Mouse (Mus musculus): ENCODE data around the gene Lrig2.

Lrig2 gene

GRCm38 (mm10) chr3:104511538-104512423 lies at the start of gene Lrig2:
Lrig2 (minus strand) TSS chr3:104511918.
- peak; percentile 99 for DNase-seq

GRCm38 (mm10) chr3:104556624-104557023 lies 44.9 kb upstream of the Lrig2 start:
- DNase-seq = no peak

- no peak for DNase-seq
Observed at GRCm38 (mm10) chr3:104550594-104550993, 38.9 kb upstream of the Lrig2 start.

- DNase-seq = peak; percentile 24
Observed at GRCm38 (mm10) chr3:104548367-104549087, 36.8 kb upstream of the Lrig2 start.

- DNase-seq = no peak
Observed at GRCm38 (mm10) chr3:104543825-104544224, 32.1 kb upstream of the Lrig2 start.

GRCm38 (mm10) chr3:104542065-104542429 lies 30.3 kb upstream of the Lrig2 start:
- DNase-seq = no peak

GRCm38 (mm10) chr3:104541139-104542064 lies 29.7 kb upstream of the Lrig2 start:
- peak; percentile 57 for DNase-seq

GRCm38 (mm10) chr3:104540480-104541138 lies 28.9 kb upstream of the Lrig2 start:
- DNase-seq = peak; percentile 82

- DNase-seq = no peak
Observed at GRCm38 (mm10) chr3:104533223-104533622, 21.5 kb upstream of the Lrig2 start.

- no peak for DNase-seq
Observed at GRCm38 (mm10) chr3:104526115-104526882, 14.6 kb upstream of the Lrig2 start.

GRCm38 (mm10) chr3:104525516-104525915 lies 13.8 kb upstream of the Lrig2 start:
- peak; percentile 66 for DNase-seq

- DNase-seq = no peak
Observed at GRCm38 (mm10) chr3:104525029-104525428, 13.3 kb upstream of the Lrig2 start.

- peak; percentile 92 for DNase-seq
Observed at GRCm38 (mm10) chr3:104523333-104523871, 11.7 kb upstream of the Lrig2 start.

GRCm38 (mm10) chr3:104521341-104521924 lies 9.7 kb upstream of the Lrig2 start:
- no peak for DNase-seq

GRCm38 (mm10) chr3:104520471-104520870 lies 8.8 kb upstream of the Lrig2 start:
- no peak for DNase-seq

GRCm38 (mm10) chr3:104518931-104519330 lies 7.2 kb upstream of the Lrig2 start:
- peak; percentile 83 for DNase-seq

GRCm38 (mm10) chr3:104518411-104518810 lies 6.7 kb upstream of the Lrig2 start:
- no peak for DNase-seq

GRCm38 (mm10) chr3:104517161-104517560 lies 5.4 kb upstream of the Lrig2 start:
- no peak for DNase-seq

GRCm38 (mm10) chr3:104514510-104514909 lies 2.8 kb upstream of the Lrig2 start:
- DNase-seq = no peak

GRCm38 (mm10) chr3:104512424-104512748 lies 668 bp upstream of the Lrig2 start:
- DNase-seq = no peak
